Mouse (Mus musculus): ENCODE measurements around the gene Ctc1. TPM values are rescaled to one million over a fixed set of nuclear protein-coding genes. Genes with fewer than 3 reads are reported as not detected.

Gene Ctc1
- 15.3 TPM for polyA plus RNA-seq (2017; shearing (Covaris generic))

DNA sequence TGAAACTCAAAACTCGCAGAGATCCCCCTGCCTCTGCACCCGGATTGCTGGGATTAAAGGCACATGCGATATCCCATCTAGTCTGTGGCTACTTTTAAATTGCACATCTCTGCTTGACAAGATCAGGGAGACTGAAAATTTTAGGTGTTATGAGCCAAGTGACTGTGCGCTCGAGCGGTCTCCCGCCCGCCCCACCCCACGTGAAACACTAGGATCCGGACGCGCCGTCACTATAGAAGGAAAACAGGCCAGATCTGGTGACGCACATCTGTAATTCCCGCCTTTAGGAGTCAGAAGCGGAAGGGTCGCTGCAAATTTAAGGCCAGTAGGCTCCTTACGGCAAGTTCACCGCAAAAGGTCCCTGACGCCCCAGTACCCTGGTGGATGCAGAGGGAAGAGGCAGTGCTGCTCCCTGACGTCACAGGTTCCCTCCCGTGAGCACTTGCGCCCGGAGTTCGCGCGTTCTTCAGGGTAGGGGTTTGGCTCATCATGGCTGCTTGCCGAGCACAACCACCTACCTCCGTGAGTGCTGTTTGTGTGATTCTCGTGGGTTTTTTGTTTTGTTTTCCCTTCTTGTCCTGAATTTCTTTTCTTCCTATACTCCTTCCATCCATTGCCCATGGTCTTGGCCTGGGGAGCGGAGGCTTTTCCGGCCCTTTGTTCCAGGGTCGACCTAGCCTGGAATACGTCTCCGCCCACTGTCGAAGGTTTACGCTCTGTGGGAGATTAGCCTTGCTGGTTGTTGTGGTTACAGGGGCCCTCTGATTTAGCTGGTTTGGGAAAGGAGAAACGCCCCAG is at the start of gene Ctc1:
Ctc1 (plus strand) TSS at position 268 of the 798 bp plus-strand sequence.

DNA sequence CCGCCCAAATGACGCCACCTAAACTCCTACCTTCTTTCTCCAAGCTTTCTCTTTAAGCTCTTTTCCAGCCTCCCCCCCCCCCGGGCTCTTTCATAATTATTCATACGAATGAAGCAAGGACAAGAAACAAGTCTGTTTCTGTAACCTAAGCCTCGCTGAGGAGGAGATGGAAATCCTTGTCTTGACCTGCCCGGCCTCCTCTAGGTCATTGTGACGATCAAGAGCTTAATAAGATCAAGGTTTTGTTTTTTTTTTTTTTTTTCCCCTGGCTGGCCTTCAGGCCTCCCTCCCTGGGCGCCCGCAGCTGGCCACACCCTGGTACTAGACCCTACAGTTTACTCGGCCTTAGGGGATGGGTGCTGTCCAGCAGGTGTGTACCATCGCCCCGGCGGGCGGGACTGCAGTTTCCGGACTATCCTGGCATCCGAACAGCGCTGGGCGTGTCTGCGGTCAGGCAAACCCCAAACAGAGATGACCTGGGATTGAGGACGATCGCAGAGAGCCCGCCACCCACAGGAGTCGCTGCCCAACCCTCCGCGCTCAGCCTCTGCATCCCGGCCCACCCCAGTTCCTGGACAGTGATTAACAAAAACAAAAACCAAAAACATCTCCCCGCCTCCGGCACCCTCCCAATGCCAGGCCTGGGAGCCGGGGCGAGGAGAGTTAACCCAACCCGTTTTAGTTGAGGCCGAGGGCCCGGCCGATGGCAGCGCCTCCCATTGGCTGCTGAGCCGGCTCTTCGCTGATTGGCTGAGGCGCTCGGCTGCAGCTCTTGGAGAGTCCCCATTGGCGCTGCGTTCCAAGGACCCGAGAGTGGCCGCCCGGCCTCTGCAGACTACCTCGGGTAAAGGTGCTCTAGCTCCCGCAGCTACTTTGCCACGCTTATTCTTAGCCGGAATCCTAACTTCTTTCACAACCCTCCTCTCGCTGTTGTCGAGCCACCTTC is 48.1 kb upstream of the Ctc1 start, which contains the start of gene Slc25a35:
Slc25a35 (plus strand) TSS at position 795 of the 946 bp plus-strand sequence.

DNA sequence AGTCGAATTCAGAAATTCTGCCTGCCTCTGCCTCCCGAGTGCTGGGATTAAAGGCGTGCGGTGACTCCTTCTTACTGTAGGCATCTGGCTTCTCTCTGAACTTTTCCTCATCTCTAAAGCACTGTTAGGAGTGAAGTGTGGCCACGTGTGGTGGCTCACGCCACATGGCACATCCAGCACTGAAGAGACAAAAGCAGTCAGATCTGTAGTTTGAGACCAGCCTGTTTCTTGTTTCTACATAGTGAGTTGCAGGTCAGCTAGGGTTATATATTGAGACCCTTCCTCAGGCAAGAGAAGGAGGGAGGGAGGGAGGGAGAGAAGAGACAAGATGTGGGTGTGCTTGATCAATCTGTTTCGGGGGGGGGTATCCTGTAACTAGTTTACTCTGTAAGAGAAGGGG is 40.6 kb upstream of the Ctc1 start, which contains the start of gene Rangrf:
Rangrf (minus strand) TSS at position 101 of the 400 bp plus-strand sequence.

DNA sequence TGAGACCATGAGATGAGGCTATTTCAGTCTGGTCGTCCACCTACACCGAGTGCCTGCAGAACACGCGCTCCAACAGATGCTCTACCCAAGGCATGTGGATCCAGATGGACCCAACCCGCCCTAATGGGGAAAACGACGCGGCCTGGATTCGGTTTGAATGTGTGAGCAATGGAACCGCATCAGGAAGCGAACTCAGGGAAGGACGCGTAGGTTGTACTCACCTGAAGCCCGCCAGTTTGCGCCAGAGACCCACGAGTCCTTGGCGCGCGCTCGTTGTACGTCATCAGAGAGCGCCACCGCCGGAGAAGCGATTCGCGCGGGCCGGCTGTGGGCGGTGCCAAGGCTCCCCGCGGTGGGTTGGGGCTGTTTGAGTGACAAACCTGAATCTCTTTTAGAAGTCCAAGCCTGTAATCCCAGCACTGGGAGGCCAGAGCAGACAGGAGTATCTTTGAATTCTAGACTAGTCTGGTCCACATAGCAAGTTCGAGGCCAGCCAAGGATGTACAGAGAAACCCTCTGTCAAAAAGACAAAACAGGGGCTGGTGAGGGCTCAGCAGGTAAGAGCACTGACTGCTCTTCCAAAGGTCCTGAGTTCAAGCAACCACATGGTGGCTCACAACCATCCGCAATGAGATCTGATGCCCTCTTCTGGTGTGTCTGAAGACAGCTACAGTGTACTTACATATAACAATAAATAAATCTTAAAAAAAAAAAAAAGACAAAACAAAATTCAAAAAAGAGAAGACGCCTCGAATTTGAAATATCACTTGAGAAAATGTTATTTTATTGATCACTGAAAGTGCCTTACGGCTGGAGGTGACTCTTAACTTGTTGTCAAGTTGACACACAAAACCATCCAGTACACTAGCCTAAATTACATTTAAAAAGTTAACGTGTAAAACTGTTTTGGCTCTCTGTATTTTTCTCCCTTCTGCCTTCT is 7.3 kb upstream of the Ctc1 start, which contains the start of gene Pfas:
Pfas (minus strand) TSS at position 279 of the 940 bp plus-strand sequence.

DNA sequence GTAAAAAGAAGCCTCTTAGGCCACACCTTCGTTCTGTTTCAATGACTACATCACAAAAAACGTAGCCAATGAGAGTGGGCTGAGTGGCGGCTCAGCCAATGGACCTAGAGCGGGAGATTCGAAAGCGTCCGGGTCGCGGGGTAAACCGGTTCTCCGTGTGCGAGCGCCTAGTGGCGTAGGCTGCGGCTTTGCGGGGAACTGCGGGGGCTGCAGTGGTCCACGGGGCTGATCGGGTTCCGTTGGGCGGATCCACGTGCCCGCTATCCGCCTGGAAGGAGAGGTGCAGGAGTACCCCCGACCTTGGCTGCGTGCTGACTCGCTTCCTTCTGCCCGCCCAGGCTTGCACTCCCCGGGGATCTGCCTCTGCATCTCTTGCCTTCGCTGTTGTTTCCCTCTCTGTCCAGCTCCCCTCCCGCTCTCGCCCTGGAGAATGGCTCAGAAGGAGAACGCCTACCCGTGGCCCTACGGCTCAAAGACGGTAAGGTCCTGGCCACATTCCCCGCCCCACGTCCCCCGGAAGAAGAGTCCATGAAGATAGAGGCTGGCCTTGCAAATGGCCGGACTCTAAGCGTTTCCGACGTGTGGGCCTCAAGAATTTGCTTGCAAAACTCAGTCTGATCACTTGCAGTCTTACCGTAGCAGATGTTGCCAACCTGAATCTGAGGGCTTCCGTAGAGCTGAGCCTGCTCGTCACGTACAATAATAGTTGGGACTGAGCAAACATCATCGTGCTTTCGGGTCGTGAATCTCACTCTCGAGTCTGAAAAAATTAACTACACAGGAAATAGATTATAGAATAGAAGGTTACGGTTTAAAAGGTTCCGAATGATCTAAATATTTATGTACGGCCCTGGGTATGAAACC is 30.1 kb downstream of the Ctc1 start, which contains the start of gene Aurkb:
Aurkb (plus strand) TSS at position 117 of the 864 bp plus-strand sequence.

DNA sequence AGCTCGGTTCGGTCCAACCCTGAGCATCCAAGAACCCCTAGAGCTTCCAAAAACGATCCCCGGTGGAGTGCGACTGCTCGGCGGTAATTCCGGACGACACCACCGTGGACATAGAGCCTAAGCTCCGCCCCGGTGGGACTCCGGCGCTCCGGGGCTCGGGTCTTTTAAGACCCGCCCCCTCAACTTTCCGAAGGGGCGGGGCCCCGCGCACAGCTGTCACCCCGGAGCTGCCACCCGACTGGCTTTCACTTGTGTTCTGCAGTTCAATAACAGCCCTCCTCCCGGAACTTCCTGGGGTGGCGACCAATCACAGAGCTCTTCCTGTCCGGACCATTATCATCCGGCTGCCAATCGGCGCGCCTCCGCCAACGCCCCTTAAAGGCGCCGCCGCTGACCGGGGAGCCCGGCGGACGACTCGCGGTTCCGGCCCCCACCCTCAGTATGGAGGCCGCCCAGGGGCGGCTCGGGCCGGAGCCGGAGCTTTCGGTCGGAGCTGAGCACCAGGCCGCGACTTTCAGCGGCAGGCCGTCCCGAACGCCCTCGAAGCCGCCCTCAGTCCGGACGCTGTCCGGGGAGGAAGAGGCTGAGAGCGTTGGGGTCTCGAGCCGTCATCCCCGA is 43.8 kb downstream of the Ctc1 start, which contains the start of gene Borcs6:
Borcs6 (plus strand) TSS at position 361 of the 618 bp plus-strand sequence.

DNA sequence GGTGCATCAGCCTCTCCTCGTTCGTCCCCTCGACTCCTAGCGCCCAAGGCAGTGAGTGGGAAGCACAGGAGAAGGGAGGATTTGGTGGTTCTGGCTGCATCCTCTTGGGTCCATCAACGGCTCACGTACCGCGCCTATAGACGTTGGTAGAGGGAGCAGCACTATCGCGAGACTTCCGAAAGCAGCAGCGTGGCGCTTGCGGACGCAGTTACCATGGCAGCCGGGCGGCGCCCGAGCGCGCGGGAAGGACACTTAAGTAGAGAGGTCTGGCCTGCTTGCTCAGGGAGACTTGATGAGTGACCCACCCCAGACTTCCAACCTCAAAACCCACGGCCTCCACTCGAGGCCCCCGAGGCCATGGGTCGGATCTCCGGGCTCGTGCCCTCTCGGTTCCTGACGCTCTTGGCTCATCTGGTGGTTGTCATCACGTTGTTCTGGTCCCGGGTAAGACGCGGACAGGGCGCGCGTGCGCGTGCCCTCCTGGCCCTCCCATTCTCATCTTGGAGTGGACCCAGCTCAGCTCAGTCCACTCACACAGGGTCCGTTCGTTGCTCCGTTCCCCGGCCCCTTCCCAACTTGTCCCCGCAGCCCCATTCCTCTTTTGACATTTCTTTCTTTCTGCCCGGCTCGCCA is 55.0 kb downstream of the Ctc1 start, which contains the start of gene Tmem107:
Tmem107 (plus strand) TSS at position 217 of the 633 bp plus-strand sequence.

Other genes with a start within 250 kb of the Ctc1 start
- 167 TPM for gene Ndel1, start 144.1 kb upstream of the Ctc1 start, polyA plus RNA-seq (2017; shearing (Covaris generic))
- not detected for gene Rnf222, start 127.4 kb upstream of the Ctc1 start, polyA plus RNA-seq (2017; shearing (Covaris generic))
- gene Rpl26, start 114.3 kb upstream of the Ctc1 start, polyA plus RNA-seq (2017; shearing (Covaris generic)): 834 TPM
- not detected for gene Odf4, start 88.8 kb upstream of the Ctc1 start, polyA plus RNA-seq (2017; shearing (Covaris generic))
- not detected for gene Arhgef15, start 58.4 kb upstream of the Ctc1 start, polyA plus RNA-seq (2017; shearing (Covaris generic))
- gene Slc25a35, start 47.8 kb upstream of the Ctc1 start, polyA plus RNA-seq (2017; shearing (Covaris generic)): 4.2 TPM
- gene Rangrf, start 40.7 kb upstream of the Ctc1 start, polyA plus RNA-seq (2017; shearing (Covaris generic)): 8.2 TPM
- gene Pfas, start 7.5 kb upstream of the Ctc1 start, polyA plus RNA-seq (2017; shearing (Covaris generic)): 2.6 TPM
- gene Aurkb, start 29.7 kb downstream of the Ctc1 start, polyA plus RNA-seq (2017; shearing (Covaris generic)): 0.87 TPM
- 6.9 TPM for gene Borcs6, start 43.8 kb downstream of the Ctc1 start, polyA plus RNA-seq (2017; shearing (Covaris generic))
- 6.6 TPM for gene Tmem107, start 54.9 kb downstream of the Ctc1 start, polyA plus RNA-seq (2017; shearing (Covaris generic))
- 282 TPM for gene Vamp2, start 72.6 kb downstream of the Ctc1 start, polyA plus RNA-seq (2017; shearing (Covaris generic))
- 136 TPM for gene Per1, start 79.3 kb downstream of the Ctc1 start, polyA plus RNA-seq (2017; shearing (Covaris generic))
- gene Hes7, start 104.5 kb downstream of the Ctc1 start, polyA plus RNA-seq (2017; shearing (Covaris generic)): 0.41 TPM
- not detected for gene 9130213A22Rik, start 106.7 kb downstream of the Ctc1 start, polyA plus RNA-seq (2017; shearing (Covaris generic))
- gene Aloxe3, start 110.0 kb downstream of the Ctc1 start, polyA plus RNA-seq (2017; shearing (Covaris generic)): 0.36 TPM
- gene Alox12b, start 141.1 kb downstream of the Ctc1 start, polyA plus RNA-seq (2017; shearing (Covaris generic)): not detected
- 0.80 TPM for gene Alox8, start 181.9 kb downstream of the Ctc1 start, polyA plus RNA-seq (2017; shearing (Covaris generic))
- gene Gucy2e, start 221.1 kb downstream of the Ctc1 start, polyA plus RNA-seq (2017; shearing (Covaris generic)): not detected